Mouse (Mus musculus) embryonic fibroblast, embryonic 13.5 days (primary cell): ENCODE measurements around the gene Mbnl2.

Experiments
- CTCF ChIP-seq: IDR thresholded peaks from 2 replicates; pipeline ENCODE4 v1.5.1; 2011; ENCODE audit warnings: mild to moderate bottlenecking, control low read depth, low read length, moderate library complexity, borderline replicate concordance; ENCODE audit not compliant: insufficient read depth
- POLR2A ChIP-seq: IDR thresholded peaks from 2 replicates; pipeline ENCODE4 v1.6.1; 2011; ENCODE audit warnings: low read depth, mild to moderate bottlenecking, control low read depth, low read length, moderate library complexity

- TF ChIP-seq CTCF (no peak), POLR2A (no peak)
These were observed 101.7 kb downstream of the Mbnl2 start for GRCm38 (mm10) chr14:120377192-120377591.
